Mouse (Mus musculus) lung, embryonic 14.5 days (tissue): ENCODE measurements around the gene Anapc7. TPM values are rescaled to one million over a fixed set of nuclear protein-coding genes. Genes with fewer than 3 reads are reported as not detected.
"Not testable (repeated sequence)": the region's sequence is repeated elsewhere in the genome, so short reads cannot be mapped to it uniquely, and the experiment has no call there.

Experiments
- ATAC-seq: fragments of 200-750 bp; cut with Nextera tagmentation; 2 replicates; pipeline ENCODE4 v1.8.0; 2017; ENCODE audit warnings: mild to moderate bottlenecking, moderate TSS enrichment, moderate library complexity; ENCODE audit not compliant: insufficient read depth
- DNase-seq: peaks from one replicate; pipeline ENCODE4 v3.0.0-alpha.2; 2015
- H3K27ac ChIP-seq: fragments of 300-500 bp; sonication (generic); 2 replicates; pipeline ENCODE4 v1.5.1; 2014; ENCODE audit warnings: low read depth, mild to moderate bottlenecking, moderate library complexity
- H3K27me3 ChIP-seq: fragments of 300-500 bp; sonication (generic); 2 replicates; pipeline ENCODE4 v1.6.1; 2014; ENCODE audit warnings: low read length, control low read depth; ENCODE audit not compliant: insufficient read depth
- H3K36me3 ChIP-seq: fragments of 300-500 bp; sonication (generic); 2 replicates; pipeline ENCODE4 v1.6.1; 2014; ENCODE audit warnings: control low read depth; ENCODE audit not compliant: insufficient read depth
- H3K4me1 ChIP-seq: fragments of 300-500 bp; sonication (generic); 2 replicates; pipeline ENCODE4 v1.6.1; 2014; ENCODE audit warnings: antibody characterized with exemption, control low read depth; ENCODE audit not compliant: insufficient read depth
- H3K4me2 ChIP-seq: fragments of 300-500 bp; sonication (generic); 2 replicates; pipeline ENCODE4 v1.6.1; 2014; ENCODE audit warnings: mild to moderate bottlenecking
- H3K4me3 ChIP-seq: fragments of 300-500 bp; sonication (generic); 2 replicates; pipeline ENCODE4 v1.5.1; 2014; ENCODE audit warnings: low read depth, low read length
- H3K9ac ChIP-seq: fragments of 300-500 bp; sonication (generic); 2 replicates; pipeline ENCODE4 v1.6.1; 2014
- H3K9me3 ChIP-seq: fragments of 300-500 bp; sonication (generic); 2 replicates; pipeline ENCODE4 v1.6.1; 2016; ENCODE audit warnings: low read depth, low read length, control low read depth
- CTCF ChIP-seq: IDR thresholded peaks from 2 replicates; pipeline ENCODE4 v1.5.1; 2016; ENCODE audit warnings: antibody characterized with exemption, low read depth
- WGBS: fragments of 180-500 bp; shearing (Covaris S2); extraction: QIAGEN DNeasy Blood & Tissue Kit; methylation state at CpG from one replicate; pipeline ENCODE4 v1.1.7; 2014; 5-methylcytosine and 5-hydroxymethylcytosine counted together
- polyA plus RNA-seq: library from polyadenylated mRNA; unstranded; fragments of >200 nt; fragmentation: Nextera tagmentation; extraction: Ambion mirVana; gene quantifications from 2 replicates; pipeline ENCODE4 v1.2.1, GENCODE M21; 2014

Anapc7 gene
- polyA plus RNA-seq, 1 experiment from 2014 or later, result 31.9 TPM

GRCm38 (mm10) chr5:122403362-122403761, 18.1 kb upstream of the Anapc7 start:
- Histone ChIP-seq H3K27me3 (no peaks in the 10 kb centered on the region), H3K4me3 (no peak overlapping the region), H3K4me2 (no peak overlapping the region), H3K9me3 (no peaks in the 10 kb centered on the region), H3K36me3 (peaks cover 85% of the 10 kb centered on the region), H3K4me1 (no peaks in the 10 kb centered on the region), H3K9ac (no peak overlapping the region), H3K27ac (no peak overlapping the region)
- DNase-seq, result no peak
- ATAC-seq, result no peak
- no peak for TF ChIP-seq CTCF
- 83% methylated on average over 12 of the region's 12 CpGs for WGBS

DNA sequence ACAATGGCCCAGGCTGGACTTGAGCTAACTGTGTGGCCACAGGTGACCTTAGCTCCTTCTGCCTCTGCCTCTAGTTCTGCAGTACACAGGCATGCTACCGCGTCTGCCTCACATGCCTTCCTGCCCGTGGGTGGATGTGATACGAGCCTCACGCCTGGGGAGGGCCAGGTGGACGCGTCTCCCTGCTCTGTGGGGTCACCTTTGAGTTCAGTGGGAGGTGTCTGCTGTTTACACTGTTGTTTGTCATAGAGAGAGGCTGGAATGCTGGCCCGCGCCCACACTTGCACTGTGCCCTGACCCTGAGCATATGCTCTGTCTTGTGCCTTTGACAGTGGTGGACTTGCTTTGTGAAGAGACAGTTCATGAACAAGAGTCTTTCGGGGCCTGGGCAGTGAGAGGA, 16.0 kb upstream of the Anapc7 start:
- ATAC-seq (no peak), DNase-seq (no peak)
- Histone ChIP-seq H3K9me3 (no peaks in the 10 kb centered on the region), H3K4me1 (no peaks in the 10 kb centered on the region), H3K36me3 (peaks cover 66% of the 10 kb centered on the region), H3K9ac (no peak overlapping the region), H3K27ac (no peak overlapping the region), H3K27me3 (no peaks in the 10 kb centered on the region), H3K4me2 (no peak overlapping the region), H3K4me3 (no peak overlapping the region)
- WGBS, result 85% methylated on average over 10 of the region's 10 CpGs
- no peak for TF ChIP-seq CTCF

DNA sequence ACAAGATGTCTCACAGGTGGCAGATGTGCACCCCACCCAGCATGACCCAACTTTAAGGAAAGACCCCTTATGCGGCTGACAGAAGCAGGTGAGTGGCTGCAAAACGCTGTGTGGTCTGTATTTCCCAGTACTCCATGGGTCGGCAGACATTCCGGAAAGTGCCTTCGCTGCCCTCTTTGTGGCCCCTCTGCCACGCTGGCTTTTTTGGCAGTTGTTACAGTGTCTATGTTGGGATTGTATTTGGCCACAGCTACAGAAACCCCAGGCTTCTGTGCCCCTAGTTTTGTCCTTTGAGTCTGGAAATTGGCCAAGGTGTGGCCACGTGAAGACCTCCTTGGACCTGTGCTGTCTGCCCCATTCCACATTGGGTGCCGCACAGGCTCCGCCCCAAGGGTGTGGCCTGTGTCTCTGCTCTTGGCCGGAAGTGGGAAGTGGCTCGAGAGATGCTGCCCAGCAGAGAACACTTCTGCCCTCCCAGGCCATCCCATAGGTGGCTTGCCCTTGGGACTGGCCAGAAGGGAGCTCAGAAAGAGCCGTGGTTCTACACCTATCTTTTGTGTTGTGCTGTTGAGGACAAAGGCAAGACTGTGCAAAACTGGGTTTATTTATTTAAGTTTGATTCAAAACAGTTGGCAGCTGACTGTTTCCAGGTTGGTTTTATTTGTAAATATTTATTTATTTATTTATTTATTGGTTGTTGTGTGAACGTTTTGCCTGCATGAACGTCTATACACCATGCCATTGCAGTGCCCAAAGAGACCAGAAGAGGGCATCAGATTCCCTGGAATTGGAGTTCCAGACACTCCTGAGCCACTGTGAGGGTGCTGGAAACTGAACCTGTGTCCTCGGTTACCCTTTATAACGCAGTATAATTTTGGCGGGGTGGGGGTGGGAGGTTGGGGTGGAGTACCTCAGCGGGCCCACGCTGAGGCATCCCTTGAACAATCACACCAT, 11.5 kb upstream of the Anapc7 start:
- ATAC-seq, result no peak
- TF ChIP-seq CTCF, result peak; percentile 36
- H3K4me3 ChIP-seq, result no peak overlapping the region
- peaks cover 27% of the 10 kb centered on the region for H3K36me3 ChIP-seq
- no peak overlapping the region for H3K27ac ChIP-seq
- no peaks in the 10 kb centered on the region for H3K9me3 ChIP-seq
- no peak overlapping the region for H3K4me2 ChIP-seq
- no peaks in the 10 kb centered on the region for H3K27me3 ChIP-seq
- WGBS, result 83% methylated on average over 19 of the region's 19 CpGs
- no peaks in the 10 kb centered on the region for H3K4me1 ChIP-seq
- H3K9ac ChIP-seq, result no peak overlapping the region
- DNase-seq, result peak; percentile 10

- H3K27me3 ChIP-seq, result no peaks in the 10 kb centered on the region
- peaks cover 8% of the 10 kb centered on the region for H3K36me3 ChIP-seq
- H3K4me3 ChIP-seq, result no peak overlapping the region
- no peak for DNase-seq
- no peak overlapping the region for H3K27ac ChIP-seq
- ATAC-seq, result no peak
- H3K4me1 ChIP-seq, result no peaks in the 10 kb centered on the region
- 67% methylated on average over 5 of the region's 5 CpGs for WGBS
- no peak overlapping the region for H3K9ac ChIP-seq
- no peak for TF ChIP-seq CTCF
- no peak overlapping the region for H3K4me2 ChIP-seq
- H3K9me3 ChIP-seq, result no peaks in the 10 kb centered on the region
These were observed 9.6 kb upstream of the Anapc7 start for GRCm38 (mm10) chr5:122411892-122412291.

DNA sequence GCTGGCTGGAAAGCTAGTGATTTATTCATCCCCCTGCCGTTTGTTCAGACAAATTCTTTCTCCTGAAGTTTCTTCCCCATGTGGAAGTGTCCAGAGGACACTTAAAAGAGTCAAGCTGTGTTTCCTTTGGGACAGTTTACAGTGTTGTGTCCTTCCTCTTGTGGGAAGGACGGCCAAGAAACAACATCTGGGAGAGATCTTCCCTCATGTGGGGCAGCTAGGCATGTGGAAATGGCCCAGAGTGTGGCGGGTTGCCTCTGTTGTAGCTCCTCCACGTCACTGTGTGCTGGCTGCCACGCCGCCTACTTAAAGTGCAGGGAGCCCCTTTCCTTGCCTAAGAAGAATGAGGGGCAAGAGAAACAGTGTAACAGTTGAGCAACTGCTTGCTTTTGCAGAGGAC, 8.7 kb upstream of the Anapc7 start:
- H3K4me1 ChIP-seq, result no peaks in the 10 kb centered on the region
- no peaks in the 10 kb centered on the region for H3K27me3 ChIP-seq
- TF ChIP-seq CTCF, result no peak
- H3K27ac ChIP-seq, result no peak overlapping the region
- ATAC-seq (peak; percentile 74), DNase-seq (peak; percentile 73)
- H3K4me2 ChIP-seq, result no peak overlapping the region
- no peaks in the 10 kb centered on the region for H3K9me3 ChIP-seq
- H3K36me3 ChIP-seq, result no peaks in the 10 kb centered on the region
- no peak overlapping the region for H3K4me3 ChIP-seq
- no peak overlapping the region for H3K9ac ChIP-seq
- 30% methylated on average over 6 of the region's 6 CpGs for WGBS

GRCm38 (mm10) chr5:122414351-122414750, 7.1 kb upstream of the Anapc7 start:
- ATAC-seq (no peak), DNase-seq (no peak)
- no peaks in the 10 kb centered on the region for H3K27me3 ChIP-seq
- no peak overlapping the region for H3K27ac ChIP-seq
- no peaks in the 10 kb centered on the region for H3K36me3 ChIP-seq
- no peak overlapping the region for H3K4me3 ChIP-seq
- H3K9ac ChIP-seq, result no peak overlapping the region
- 85% methylated on average over 5 of the region's 5 CpGs for WGBS
- H3K4me1 ChIP-seq, result no peaks in the 10 kb centered on the region
- no peak overlapping the region for H3K4me2 ChIP-seq
- TF ChIP-seq CTCF, result no peak
- no peaks in the 10 kb centered on the region for H3K9me3 ChIP-seq

- Histone ChIP-seq H3K9ac (no peak overlapping the region), H3K4me1 (no peaks in the 10 kb centered on the region), H3K4me2 (no peak overlapping the region), H3K27ac (no peak overlapping the region), H3K4me3 (no peak overlapping the region), H3K9me3 (no peaks in the 10 kb centered on the region), H3K27me3 (no peaks in the 10 kb centered on the region), H3K36me3 (no peaks in the 10 kb centered on the region)
- WGBS, result 86% methylated on average over 12 of the region's 12 CpGs
- TF ChIP-seq CTCF, result no peak
- no peak for ATAC-seq
- DNase-seq, result no peak
These were observed 6.0 kb upstream of the Anapc7 start for GRCm38 (mm10) chr5:122415465-122415864.

DNA sequence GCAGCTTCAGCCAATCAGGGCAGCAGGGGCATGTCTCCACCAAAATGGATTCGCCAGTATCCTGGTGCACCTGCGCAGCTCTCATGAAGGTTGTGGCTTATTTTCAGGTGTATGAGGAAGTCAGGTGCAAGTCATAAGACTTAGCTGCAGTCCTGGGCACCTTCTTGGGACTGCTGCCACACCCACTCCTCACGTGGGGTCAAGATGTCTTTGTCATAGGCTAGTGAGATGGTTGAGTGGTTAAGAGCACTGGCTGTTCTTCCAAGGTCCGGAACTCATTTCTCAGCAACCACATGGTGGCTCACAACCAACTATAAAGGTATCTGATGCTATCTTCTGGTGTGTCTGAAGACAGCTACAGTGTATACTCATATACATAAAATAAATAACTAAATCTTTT, 817 bp upstream of the Anapc7 start:
- not testable (repeated sequence) for H3K4me3 ChIP-seq, H3K4me2 ChIP-seq, H3K27ac ChIP-seq, H3K9me3 ChIP-seq, ATAC-seq, DNase-seq, H3K27me3 ChIP-seq, H3K4me1 ChIP-seq, H3K9ac ChIP-seq
- WGBS, result 53% methylated on average over 4 of the region's 4 CpGs
- peaks cover 11% of the 10 kb centered on the region; the same call in 1 of the 2 replicates for H3K36me3 ChIP-seq
